Mouse (Mus musculus): Measurements from ENCODE around the gene Qrfp.

Gene Qrfp

GRCm38 (mm10) chr2:31814699-31815098, 4.3 kb upstream of the Qrfp start:
- DNase-seq: no peak

- DNase-seq: no peak
These were observed 3.3 kb upstream of the Qrfp start for GRCm38 (mm10) chr2:31813641-31814040.

- DNase-seq: no peak
These were observed 942 bp upstream of the Qrfp start for GRCm38 (mm10) chr2:31811086-31811958.

- DNase-seq: no peak
These were observed 1.0 kb downstream of the Qrfp start for GRCm38 (mm10) chr2:31809358-31809740.

- no peak for DNase-seq
These were observed 1.7 kb downstream of the Qrfp start for GRCm38 (mm10) chr2:31808410-31809357.

GRCm38 (mm10) chr2:31806639-31807382, 3.6 kb downstream of the Qrfp start:
- DNase-seq: no peak

- peak; percentile 66 for DNase-seq
These were observed 6.9 kb downstream of the Qrfp start for GRCm38 (mm10) chr2:31803480-31803879.

- no peak for DNase-seq
These were observed 7.6 kb downstream of the Qrfp start for GRCm38 (mm10) chr2:31802811-31803210.

- peak; percentile 75 for DNase-seq
These were observed 9.0 kb downstream of the Qrfp start for GRCm38 (mm10) chr2:31801416-31801815.

- no peak for DNase-seq
These were observed 13.4 kb downstream of the Qrfp start for GRCm38 (mm10) chr2:31796943-31797342.

GRCm38 (mm10) chr2:31792611-31793010, 17.8 kb downstream of the Qrfp start:
- no peak for DNase-seq

- no peak for DNase-seq
These were observed 19.1 kb downstream of the Qrfp start for GRCm38 (mm10) chr2:31791260-31791659.

GRCm38 (mm10) chr2:31790728-31791251, 19.6 kb downstream of the Qrfp start:
- DNase-seq: no peak

- no peak for DNase-seq
These were observed 21.2 kb downstream of the Qrfp start for GRCm38 (mm10) chr2:31789215-31789614.

- no peak for DNase-seq
These were observed 22.2 kb downstream of the Qrfp start for GRCm38 (mm10) chr2:31788227-31788626.

- peak; percentile 82 for DNase-seq
These were observed 23.4 kb downstream of the Qrfp start for GRCm38 (mm10) chr2:31787029-31787428.

- DNase-seq: peak; percentile 91
These were observed 25.3 kb downstream of the Qrfp start for GRCm38 (mm10) chr2:31785074-31785473.

- DNase-seq: no peak
These were observed 27.3 kb downstream of the Qrfp start for GRCm38 (mm10) chr2:31782958-31783602.

- DNase-seq: no peak
These were observed 31.1 kb downstream of the Qrfp start for GRCm38 (mm10) chr2:31779258-31779657.

- no peak for DNase-seq
These were observed 33.9 kb downstream of the Qrfp start for GRCm38 (mm10) chr2:31776479-31776878.

GRCm38 (mm10) chr2:31770781-31771441, 39.5 kb downstream of the Qrfp start:
- DNase-seq: no peak
